Mouse (Mus musculus) c-Kit-negative CD71-positive TER-119-positive erythroid progenitor cells, embryonic 14.5 days (primary cell): Measurements from ENCODE around the gene Spc24.

Experiments
- DNase-seq: peaks from one replicate; pipeline ENCODE4 v3.0.0-alpha.2; 2013; ENCODE audit warnings: low read depth, low spot score

The Spc24 gene

GRCm38 (mm10) chr9:21749382-21750118 is 10.6 kb downstream of the Spc24 start:
- DNase-seq, result no peak

DNA sequence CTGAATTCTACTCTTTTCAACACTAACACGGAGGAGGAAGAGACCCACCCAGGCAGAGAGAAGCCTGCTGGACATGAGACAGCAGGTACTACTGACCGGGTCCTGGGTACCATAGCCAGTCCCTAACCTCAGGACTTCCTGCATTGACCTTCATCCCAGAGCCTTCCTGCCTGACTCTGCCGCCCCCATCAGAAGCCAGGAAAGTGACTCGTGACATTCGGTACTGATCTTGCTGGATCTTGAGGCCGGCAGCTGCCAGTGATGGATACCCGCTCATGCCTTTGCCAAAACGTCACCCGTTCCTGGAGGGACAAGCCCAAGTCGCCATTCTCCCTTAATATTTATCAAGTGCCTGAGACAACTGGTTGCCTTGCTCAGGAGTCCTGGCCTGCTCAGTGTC is 11.6 kb downstream of the Spc24 start:
- no peak for DNase-seq

DNA sequence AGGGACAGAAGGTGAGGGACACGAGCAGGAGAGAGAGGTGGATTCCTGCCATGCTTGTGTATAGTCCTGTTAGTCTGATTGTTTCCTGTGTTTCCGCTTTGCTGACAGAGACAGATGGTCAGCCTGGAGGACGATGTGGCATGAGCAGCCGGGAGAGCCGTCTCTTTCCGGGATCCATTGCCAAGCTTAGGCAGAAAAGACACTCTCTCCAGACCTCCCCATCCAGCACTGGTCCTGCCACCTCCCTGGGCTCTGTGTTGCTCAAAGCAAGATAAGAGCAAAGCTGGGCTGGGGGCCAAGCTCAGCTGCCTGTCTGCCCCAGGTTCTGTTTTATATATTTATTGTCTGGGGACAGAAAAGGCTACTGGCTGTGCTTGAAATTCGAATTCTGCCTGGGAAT is 12.1 kb downstream of the Spc24 start:
- no peak for DNase-seq

DNA sequence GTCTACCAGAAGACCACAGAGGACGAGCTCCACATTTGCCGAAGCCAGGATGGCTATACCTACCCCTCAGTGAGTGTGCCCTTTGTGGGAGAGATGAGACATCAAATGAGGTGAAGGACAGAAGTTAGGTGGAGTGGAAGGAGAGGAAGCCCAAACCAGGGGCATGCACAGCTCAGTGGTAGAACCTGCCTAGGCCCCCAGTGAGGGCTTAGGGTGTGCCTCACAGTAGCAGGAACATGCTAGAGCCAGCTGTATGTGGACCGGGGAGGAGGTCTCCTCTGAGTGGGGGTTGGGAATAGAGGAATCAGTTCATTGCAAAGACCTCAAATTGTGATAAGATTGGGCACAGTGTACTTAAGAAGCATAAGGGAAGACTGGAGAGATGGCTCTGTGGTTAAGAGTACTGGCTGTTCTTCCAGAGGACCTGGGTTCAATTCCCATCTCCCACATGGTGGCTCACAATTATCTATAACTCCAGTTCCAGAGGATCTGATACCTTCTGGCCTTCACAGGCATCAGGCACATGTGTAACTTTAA is 12.8 kb downstream of the Spc24 start:
- no peak for DNase-seq

DNA sequence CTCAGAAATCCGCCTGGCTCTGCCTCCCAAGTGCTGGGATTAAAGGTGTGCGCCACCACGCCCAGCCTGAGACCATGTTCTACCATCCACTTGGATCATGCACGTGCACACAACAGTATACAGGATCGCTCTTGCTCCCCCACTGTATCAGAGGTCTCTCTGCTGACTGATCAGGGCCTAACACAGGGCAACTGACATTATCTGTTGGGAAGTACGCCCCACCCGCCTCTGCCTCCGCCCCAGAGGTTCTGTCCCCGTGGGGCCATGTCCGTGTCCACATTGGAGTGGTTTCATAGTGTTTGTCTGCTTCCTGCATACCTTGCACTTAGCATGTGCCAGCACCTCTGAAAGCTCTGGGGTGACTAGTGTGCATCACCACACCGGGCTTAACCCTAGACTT is 18.6 kb downstream of the Spc24 start:
- no peak for DNase-seq

DNA sequence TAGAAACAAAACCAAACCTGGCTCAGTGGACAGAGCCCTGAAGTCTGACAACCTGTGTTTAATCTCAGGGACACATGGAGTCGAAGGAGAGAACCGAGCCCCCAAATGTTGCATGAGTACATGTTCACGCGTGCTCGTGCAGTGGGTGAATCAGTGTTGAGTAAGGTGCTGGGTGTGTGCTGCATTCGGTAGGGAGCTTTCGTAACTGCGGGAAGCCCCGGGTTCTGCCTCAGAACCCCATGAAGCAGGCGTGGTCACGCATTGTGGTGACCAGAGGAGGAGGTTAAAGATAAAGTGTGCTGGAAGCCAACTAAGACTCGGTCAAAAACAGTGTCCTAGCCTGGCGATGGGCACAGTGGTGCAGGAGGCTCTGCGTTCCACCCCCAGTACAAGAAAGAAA is 19.7 kb downstream of the Spc24 start:
- DNase-seq, result no peak

DNA sequence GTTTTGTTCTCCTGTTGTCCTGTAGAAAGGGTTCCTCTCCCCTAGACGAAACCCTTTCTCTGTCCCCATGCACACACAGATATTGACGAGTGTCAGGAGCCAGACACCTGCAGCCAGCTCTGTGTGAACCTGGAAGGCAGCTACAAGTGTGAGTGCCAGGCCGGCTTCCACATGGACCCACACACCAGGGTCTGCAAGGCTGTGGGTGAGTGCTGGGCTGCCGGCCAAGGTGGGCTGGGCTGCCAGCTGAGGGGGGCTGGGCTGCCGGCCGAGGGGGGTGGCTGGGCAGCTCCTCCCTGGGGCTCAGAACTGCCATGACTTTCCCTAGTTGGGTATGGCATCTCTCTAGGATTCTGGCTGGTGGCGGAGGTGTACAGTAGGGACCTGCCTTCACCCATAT is 21.3 kb downstream of the Spc24 start:
- no peak for DNase-seq

DNA sequence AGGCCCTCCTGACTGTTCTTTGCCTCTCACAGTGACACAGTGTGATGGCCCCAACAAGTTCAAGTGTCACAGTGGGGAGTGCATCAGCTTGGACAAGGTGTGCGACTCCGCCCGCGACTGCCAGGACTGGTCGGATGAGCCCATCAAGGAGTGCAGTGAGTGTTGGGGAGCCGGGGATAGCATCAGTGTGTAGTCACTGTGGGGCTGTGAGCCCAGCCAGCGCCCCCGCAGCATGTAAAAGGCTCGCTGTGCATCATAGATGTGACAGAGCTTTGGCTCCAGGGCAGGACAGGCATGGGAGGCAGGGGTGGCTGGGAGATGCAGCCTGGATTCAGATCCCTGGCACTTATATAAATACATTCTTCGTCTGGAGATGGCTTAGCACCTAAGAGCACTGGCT is 22.9 kb downstream of the Spc24 start:
- DNase-seq, result no peak

- DNase-seq, result no peak
Observed at GRCm38 (mm10) chr9:21736580-21736979, 23.5 kb downstream of the Spc24 start.

DNA sequence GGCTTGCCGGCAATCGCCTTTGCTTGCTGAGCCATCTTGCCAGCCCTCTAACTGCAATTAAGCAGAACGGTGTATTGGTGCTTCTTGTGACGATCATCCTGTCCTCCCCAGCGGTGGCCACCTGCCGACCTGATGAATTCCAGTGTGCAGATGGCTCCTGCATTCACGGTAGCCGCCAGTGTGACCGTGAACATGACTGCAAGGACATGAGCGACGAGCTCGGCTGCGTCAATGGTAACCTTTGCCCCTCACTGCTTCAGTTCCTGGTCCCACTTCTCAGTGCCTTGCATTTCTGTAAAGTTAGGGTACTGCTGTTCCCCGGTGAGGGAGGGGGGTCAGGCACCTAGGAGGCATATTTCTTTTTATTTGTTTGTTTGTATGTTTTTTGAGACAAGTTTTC is 25.0 kb downstream of the Spc24 start:
- no peak for DNase-seq

- DNase-seq, result no peak
Observed at GRCm38 (mm10) chr9:21733989-21734388, 26.1 kb downstream of the Spc24 start.

- DNase-seq, result no peak
Observed at GRCm38 (mm10) chr9:21733446-21733845, 26.7 kb downstream of the Spc24 start.

DNA sequence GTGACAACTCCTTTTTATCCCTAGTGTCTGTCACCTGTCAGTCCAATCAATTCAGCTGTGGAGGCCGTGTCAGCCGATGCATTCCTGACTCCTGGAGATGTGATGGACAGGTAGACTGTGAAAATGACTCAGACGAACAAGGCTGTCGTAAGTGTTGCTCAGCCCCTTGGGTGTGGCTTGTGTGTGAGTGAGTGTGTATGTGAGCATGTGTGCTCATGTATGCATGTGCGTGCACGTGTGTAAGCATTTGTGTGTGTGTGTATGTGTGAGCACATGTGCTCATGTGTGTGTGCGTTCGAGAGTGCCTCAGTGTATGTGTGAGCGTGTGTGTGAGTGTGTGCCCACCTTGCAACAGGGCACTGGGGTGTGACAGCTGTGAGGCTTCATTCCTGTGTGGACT is 27.8 kb downstream of the Spc24 start:
- no peak for DNase-seq

- no peak for DNase-seq
Observed at GRCm38 (mm10) chr9:21729264-21729663, 30.8 kb downstream of the Spc24 start.

- no peak for DNase-seq
Observed at GRCm38 (mm10) chr9:21728261-21728832, 31.8 kb downstream of the Spc24 start.

DNA sequence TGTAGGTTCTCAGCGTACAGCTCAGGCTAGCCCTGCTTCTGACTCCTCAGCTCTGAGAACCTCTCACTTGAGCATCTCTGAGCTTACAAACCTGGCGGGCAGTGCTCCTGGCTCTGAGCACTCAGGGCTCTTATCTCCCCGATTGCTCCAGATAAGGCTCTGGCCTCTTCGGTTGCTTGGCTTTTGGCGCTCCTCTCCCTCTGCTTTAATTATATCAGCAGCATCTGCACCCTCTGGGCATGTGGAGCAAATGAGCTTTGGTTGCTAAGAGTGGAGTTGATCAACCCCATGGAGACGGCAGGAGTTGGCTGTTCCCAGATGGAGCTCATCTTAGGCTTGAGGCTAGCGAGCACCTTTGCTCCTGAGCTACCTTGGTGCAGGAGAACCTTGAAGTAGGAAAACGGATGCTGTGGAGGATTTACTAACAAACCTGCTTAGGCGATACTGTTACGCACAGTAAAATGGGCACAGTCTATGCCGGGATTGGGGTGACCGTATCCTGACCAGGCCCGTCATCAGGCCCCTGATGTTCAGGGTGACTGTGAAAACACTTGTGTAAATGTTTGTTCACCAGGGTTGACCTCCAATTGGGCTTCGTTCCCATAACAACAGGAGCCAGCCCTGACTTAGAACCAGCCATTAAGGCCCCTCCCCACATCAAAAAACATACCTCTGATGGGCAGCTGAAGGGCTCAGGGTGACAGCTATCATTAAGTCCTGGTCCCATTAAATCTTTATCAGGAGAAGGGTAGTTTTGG is 33.7 kb downstream of the Spc24 start:
- no peak for DNase-seq

- no peak for DNase-seq
Observed at GRCm38 (mm10) chr9:21725224-21726121, 34.6 kb downstream of the Spc24 start.

DNA sequence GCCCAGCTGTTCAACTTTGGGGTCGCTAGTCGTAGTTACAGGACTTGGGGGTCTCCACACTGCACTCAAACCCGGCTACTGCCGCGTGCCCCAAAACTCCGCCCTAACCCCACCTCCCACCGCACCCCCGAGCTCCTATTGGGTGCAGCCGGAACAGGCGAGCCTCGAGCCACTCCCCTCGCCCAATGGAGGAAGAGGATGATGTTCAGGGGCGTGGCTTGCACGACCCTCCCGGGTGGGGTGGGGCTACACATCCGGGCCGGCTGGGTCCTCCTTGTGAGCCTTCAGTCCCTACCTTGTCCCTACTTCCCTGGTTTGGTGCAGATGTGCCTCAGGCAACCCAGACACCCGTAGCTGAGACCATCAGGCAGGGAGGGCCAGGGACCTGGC is 36.0 kb downstream of the Spc24 start:
- DNase-seq, result peak; percentile 56

- peak; percentile 79 for DNase-seq
Observed at GRCm38 (mm10) chr9:21723377-21724146, 36.5 kb downstream of the Spc24 start, which contains the start of gene Ldlr. TSS of gene Ldlr (plus strand) at chr9:21723483.

DNA sequence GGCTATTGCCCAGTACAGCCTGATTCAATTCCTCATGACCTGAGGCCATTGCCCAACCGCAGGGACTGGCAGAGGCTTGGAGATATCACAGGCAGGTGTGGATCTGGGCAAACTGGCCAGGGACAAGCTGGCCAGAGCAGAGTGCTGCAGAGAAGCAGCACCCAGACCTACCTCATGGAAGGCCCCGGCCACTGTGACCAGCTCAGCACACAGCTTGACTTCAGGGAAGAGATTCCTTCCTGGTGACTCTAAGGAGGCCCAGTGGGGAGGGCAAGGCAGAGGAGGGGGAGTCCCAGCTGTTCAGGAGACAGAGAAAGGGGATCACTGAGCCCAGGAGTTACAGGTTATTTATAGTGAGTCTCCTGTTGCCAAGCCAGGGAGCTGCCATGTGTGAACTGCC is 39.1 kb downstream of the Spc24 start:
- no peak for DNase-seq

- no peak for DNase-seq
Observed at GRCm38 (mm10) chr9:21717015-21717414, 43.1 kb downstream of the Spc24 start.
